Mouse (Mus musculus): ENCODE results near the gene Eef1a1.
"Not testable (repeated sequence)": the region's sequence is repeated elsewhere in the genome, so short reads cannot be mapped to it uniquely, and the experiment has no call there.

DNA sequence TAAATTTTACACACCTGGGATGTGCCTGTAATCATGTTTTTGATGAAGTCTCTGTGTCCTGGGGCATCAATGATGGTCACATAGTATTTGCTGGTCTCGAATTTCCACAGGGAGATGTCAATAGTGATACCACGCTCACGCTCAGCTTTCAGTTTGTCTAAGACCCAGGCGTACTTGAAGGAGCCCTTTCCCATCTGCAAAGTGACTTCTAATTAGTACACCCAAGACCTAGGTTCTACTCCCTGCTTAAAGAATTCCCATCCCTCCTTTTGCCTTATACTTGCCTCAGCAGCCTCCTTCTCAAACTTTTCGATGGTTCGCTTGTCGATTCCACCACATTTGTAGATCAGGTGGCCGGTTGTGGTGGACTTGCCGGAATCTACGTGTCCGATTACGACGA lies 8.7 kb downstream of the Eef1a1 start:
- TF ChIP-seq CTCF, EP300 (IDR thresholded peaks at IDR 0.05; ENCODE audit: low read depth): not testable (repeated sequence)
